Mouse (Mus musculus): ENCODE data around the gene Ech1.

The Ech1 gene

GRCm38 (mm10) chr7:28865481-28866300 lies 40.7 kb downstream of the Ech1 start:
- DNase-seq: peak; percentile 99

DNA sequence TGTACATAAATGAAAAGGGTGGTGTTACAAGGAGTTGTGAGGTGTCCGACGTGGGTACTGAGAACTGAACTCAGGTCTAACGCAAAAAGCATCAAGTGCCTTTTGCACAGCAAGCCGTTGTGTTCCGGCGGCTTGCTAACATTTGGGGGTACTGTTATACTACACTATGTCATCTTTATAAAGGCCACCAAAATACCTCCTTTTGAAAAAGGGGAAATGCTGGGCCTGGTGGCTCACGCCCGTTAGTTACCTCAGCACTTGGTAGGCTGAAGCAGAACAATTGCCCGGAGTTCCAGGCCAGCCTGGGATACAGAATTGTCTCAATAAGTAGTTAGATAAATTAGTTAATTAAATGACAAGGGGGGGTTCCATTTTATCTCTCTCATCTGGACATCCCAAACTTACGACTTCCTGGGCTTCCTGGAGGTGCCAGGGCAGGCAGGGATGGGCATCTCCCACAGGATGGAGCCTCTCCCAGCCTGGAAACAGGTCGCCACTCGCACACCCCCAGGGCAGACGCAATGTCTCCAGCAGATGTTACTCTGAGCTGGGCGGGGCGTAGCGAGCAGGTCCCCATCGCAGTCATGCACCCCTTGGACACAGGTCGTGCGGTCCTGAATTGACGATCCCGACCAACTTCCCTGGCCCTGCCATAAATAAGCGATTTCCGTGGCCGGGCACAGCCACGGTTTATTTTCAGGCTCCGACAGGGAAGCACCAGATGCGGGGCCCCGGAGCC lies 41.9 kb downstream of the Ech1 start:
- DNase-seq: no peak

DNA sequence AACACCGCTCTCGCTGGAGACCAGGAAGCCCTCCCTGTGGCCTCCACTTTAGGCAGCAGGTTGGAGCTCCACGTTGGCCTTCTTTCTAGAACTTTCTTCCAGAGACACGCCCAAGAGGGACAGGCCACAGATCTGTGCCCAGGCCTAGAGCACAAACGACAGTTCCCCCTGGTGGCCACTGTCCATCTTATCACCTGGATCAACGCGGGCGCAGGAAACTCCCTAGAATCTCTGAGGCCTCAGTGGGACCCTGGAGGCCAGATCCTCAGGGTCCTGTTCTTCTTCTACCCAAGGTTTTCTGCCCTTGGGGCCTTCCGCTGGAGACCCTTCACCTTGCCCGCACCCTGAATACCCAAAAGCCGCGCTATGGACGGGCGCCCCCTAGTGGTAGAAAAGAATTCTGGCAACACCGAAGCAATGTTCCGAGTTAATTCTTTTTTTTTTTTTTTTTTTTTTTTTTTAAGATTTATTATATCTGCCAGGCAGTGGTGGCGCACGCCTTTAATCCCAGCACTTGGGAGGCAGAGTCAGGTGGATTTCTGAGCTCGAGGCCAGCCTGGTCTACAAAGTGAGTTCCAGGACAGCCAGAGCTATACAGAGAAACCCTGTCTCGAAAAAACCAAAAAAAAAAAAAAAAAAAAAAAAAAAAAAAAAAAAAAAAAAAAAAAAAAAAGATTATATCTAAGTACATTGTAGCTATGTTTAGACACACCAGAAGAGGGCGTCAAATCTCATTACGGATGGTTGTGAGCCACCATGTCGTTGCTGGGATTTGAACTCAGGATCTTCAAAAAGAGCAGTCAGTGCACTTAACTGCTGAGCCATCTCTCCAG lies 42.7 kb downstream of the Ech1 start:
- peak; percentile 98 for DNase-seq

DNA sequence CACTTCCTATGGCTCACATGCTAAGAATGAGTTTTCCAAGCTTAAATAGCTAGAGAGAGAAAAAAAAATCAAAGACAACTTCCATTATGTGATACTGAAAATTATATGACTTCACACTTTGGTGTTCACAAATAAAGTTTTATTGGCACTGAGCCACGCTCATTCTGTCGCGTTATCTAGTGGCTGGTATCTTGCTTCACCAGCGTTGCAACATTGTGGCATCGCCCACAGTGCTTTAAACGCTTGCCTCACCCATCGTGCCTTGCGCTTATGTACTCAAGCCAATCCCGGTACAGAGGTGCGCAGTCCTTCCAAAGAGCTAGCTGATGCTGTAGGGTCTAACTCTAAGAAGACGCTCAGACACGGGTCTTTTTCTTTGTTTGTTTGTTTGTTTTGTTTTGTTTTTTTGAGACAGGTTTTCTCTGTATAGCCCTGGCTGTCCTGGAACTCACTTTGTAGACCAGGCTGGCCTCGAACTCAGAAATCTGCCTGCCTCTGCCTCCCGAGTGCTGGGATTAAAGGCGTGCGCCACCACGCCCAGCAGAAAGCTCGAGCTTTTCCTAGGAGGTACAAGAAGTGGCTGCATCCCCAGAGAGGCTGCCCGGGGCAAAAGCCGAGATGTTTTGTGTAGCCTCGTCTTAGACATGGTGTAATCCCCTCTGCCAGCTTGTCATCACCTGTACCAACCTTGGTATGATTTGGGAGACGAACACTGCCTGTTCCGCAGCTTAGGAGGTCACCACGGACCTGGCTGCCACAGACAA lies 46.1 kb downstream of the Ech1 start:
- no peak for DNase-seq

DNA sequence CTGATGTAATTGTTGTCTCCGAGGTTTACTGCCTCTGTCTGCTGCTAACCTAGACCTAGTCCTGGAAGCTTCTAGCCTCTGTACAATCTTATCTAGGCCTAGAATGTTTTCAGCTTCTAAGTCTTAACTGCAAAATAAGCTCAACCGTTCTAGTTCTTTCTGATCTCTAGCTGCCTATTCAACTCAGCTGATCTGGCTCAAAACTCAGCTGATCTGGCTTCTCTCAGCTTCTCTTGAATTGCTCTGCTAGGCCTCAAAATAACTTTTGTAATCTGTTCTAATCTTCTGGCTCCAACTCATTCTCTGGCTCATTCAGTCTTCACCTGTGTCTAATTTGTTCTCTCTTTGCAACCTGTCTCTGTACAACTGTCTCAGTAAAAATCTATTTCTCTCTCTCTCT lies 49.5 kb downstream of the Ech1 start:
- no peak for DNase-seq

DNA sequence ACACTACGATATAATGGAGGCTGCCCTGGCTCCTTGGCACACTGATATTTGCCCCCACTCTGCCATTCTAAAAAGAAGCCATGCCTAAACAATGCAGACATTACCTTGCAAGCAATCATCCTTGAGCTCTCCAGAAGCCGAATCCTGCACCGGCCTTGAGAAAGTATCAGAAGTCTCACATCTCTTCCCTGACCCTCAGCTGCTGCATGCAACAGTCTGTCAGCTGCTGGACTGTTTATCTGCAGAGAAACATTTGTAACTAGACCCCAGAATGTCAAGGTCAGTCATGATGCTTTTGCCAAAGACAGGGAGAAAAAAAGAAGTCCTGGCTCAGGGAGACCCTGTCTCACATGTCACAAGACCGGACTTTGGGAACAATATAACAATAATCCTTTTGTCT lies 51.1 kb downstream of the Ech1 start:
- DNase-seq: no peak

GRCm38 (mm10) chr7:28877155-28877554 lies 52.1 kb downstream of the Ech1 start:
- DNase-seq: no peak

DNA sequence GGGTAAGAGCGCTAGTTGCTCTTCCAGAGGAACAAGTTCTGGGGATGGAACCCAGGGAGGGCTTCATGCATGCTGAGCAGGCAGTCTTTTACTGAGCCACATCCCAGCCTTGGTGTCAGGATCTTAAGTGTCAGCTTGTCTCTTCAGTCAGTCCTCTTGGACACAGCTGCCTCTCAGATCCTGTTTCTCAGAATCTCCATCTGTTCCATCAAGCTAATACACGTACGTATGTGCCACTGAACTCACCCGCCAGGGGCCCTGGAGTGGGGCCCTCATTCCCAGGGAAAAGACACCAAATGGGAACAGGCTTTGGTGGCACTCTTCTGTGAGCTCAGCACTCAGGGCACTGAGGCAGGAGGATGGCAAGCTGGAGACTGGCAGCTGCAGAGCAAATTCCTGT lies 52.8 kb downstream of the Ech1 start:
- DNase-seq: no peak

- DNase-seq: no peak
Observed at GRCm38 (mm10) chr7:28879606-28880005, 54.6 kb downstream of the Ech1 start.

DNA sequence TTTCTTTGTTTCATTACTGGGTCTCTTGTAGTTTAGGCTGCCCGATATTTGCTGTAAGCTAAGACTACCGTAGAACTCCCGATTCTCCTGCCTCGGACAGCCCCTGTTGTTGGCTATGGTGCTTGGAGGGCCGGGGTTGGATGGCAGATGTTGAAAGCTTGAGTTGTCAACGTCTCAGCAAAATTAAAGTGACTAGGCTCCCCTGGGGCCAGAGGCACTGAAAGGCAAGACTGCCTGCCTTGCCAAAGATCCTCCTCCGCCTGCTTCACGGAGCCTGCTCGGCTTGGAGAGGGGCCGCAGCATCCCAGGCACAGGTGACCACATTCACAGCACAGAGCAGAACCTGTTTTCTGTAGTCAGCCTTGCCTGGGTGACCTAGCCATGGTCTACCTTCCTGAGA lies 55.5 kb downstream of the Ech1 start:
- DNase-seq: no peak

DNA sequence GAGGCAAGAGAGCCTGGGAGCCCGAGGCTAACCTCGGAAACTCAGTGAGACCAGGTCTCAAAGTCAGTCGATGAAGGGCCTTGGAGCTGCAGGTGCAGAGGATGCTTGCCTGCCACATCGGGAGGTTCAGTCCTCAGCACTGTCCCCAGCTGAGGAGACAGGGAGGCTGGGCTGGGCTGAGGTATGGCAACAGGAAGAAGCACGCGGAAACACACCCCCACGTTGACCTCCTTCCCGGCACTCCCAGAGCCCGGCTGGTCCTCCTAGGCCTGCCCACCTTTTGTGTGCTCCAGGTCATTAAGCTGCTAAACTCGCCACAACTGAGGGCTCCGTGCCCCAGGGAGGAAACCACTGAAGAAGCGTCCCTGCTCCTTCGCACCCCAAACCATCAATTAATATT lies 56.2 kb downstream of the Ech1 start, which contains the start of gene Capn12:
Capn12 (plus strand) TSS at position 224 of the 400 bp plus-strand sequence.
- DNase-seq: no peak

Measured in heart, adult 11 months (tissue).